Mouse (Mus musculus) midbrain, embryonic 15.5 days (tissue): ENCODE measurements around the gene Cntnap2. TPM values are rescaled to one million over a fixed set of nuclear protein-coding genes. Genes with fewer than 3 reads are reported as not detected.

Experiments
- ATAC-seq: fragments of 200-750 bp; cut with Nextera tagmentation; replicated peaks from 2 replicates; pipeline ENCODE4 v1.8.0; 2017; ENCODE audit warnings: moderate TSS enrichment
- H3K27ac ChIP-seq: fragments of 300-500 bp; sonication (generic); 2 replicates; pipeline ENCODE4 v1.5.1; 2015; ENCODE audit warnings: mild to moderate bottlenecking, inconsistent platforms
- H3K27me3 ChIP-seq: fragments of 300-500 bp; sonication (generic); replicated peaks from 2 replicates; pipeline ENCODE4 v1.6.1; 2015; ENCODE audit warnings: inconsistent platforms
- H3K36me3 ChIP-seq: fragments of 300-500 bp; sonication (generic); replicated peaks from 2 replicates; pipeline ENCODE4 v1.6.1; 2015; ENCODE audit warnings: inconsistent platforms
- H3K4me1 ChIP-seq: fragments of 300-500 bp; sonication (generic); 2 replicates; pipeline ENCODE4 v1.6.1; 2015; ENCODE audit warnings: inconsistent platforms
- H3K4me2 ChIP-seq: fragments of 300-500 bp; sonication (generic); 2 replicates; pipeline ENCODE4 v1.6.1; 2015; ENCODE audit warnings: inconsistent platforms, mild to moderate bottlenecking, moderate library complexity
- H3K4me3 ChIP-seq: fragments of 300-500 bp; sonication (generic); 2 replicates; pipeline ENCODE4 v1.5.1; 2015; ENCODE audit warnings: mild to moderate bottlenecking, inconsistent platforms
- H3K9ac ChIP-seq: fragments of 300-500 bp; sonication (generic); 2 replicates; pipeline ENCODE4 v1.6.1; 2015; ENCODE audit warnings: mild to moderate bottlenecking, inconsistent platforms
- H3K9me3 ChIP-seq: fragments of 300-500 bp; sonication (generic); 2 replicates; pipeline ENCODE4 v1.6.1; 2016; ENCODE audit warnings: inconsistent platforms
- WGBS: fragments of 180-500 bp; shearing (Covaris S2); methylation state at CpG from one replicate; pipeline ENCODE4 v1.1.7; 2015; ENCODE audit warnings: mixed read lengths; 5-methylcytosine and 5-hydroxymethylcytosine counted together
- polyA plus RNA-seq: library from polyadenylated mRNA; unstranded; fragments of >200 nt; fragmentation: Nextera tagmentation; extraction: Ambion mirVana; gene quantifications from 2 replicates; pipeline ENCODE4 v1.2.1, GENCODE M21; 2015

Gene Cntnap2
- polyA plus RNA-seq, 1 experiment from 2014 or later, result 68.3 TPM

GRCm38 (mm10) chr6:46197298-46197697, 1138.1 kb downstream of the Cntnap2 start:
- WGBS, result 85% methylated on average over 2 of the region's 2 CpGs
- Histone ChIP-seq H3K4me2 (no peak overlapping the region), H3K27ac (no peak overlapping the region), H3K36me3 (no peaks in the 10 kb centered on the region), H3K4me3 (no peak overlapping the region), H3K4me1 (no peaks in the 10 kb centered on the region), H3K9me3 (no peaks in the 10 kb centered on the region), H3K27me3 (no peaks in the 10 kb centered on the region), H3K9ac (no peak overlapping the region)
- ATAC-seq, result no peak

- Histone ChIP-seq H3K27me3 (no peaks in the 10 kb centered on the region), H3K4me1 (no peaks in the 10 kb centered on the region), H3K36me3 (no peaks in the 10 kb centered on the region), H3K9ac (no peak overlapping the region), H3K27ac (no peak overlapping the region), H3K4me3 (no peak overlapping the region), H3K9me3 (no peaks in the 10 kb centered on the region), H3K4me2 (no peak overlapping the region)
- no peak for ATAC-seq
- WGBS, result 81% methylated on average over 4 of the region's 4 CpGs
These were observed 1142.7 kb downstream of the Cntnap2 start for GRCm38 (mm10) chr6:46201828-46202227.

- no peak for ATAC-seq
- whole genome bisulfite sequencing, result 66% methylated on average over 2 of the region's 2 CpGs
These were observed 1146.4 kb downstream of the Cntnap2 start for GRCm38 (mm10) chr6:46205531-46205930.

GRCm38 (mm10) chr6:46232889-46233288, 1173.7 kb downstream of the Cntnap2 start:
- ATAC-seq, result no peak
- H3K27ac ChIP-seq, result no peak overlapping the region
- no peaks in the 10 kb centered on the region for H3K9me3 ChIP-seq
- no peaks in the 10 kb centered on the region for H3K27me3 ChIP-seq
- no peaks in the 10 kb centered on the region for H3K36me3 ChIP-seq
- 95% methylated on average over 1 of the region's 1 CpGs for WGBS
- no peaks in the 10 kb centered on the region for H3K4me1 ChIP-seq
- H3K4me2 ChIP-seq, result no peak overlapping the region
- no peak overlapping the region for H3K4me3 ChIP-seq
- H3K9ac ChIP-seq, result no peak overlapping the region

More at GRCm38 (mm10) chr6:46205531-46205930, 1146.4 kb downstream of the Cntnap2 start:
- Histone ChIP-seq H3K27ac (no peak overlapping the region), H3K36me3 (no peaks in the 10 kb centered on the region), H3K4me2 (no peak overlapping the region), H3K9ac (no peak overlapping the region), H3K9me3 (no peaks in the 10 kb centered on the region), H3K4me3 (no peak overlapping the region), H3K4me1 (no peaks in the 10 kb centered on the region), H3K27me3 (no peaks in the 10 kb centered on the region)

- H3K4me2 ChIP-seq, result no peak overlapping the region
- H3K9ac ChIP-seq, result no peak overlapping the region
- no peak for ATAC-seq
- no peak overlapping the region for H3K27ac ChIP-seq
- WGBS, result 78% methylated on average over 2 of the region's 2 CpGs
- no peaks in the 10 kb centered on the region for H3K4me1 ChIP-seq
- no peaks in the 10 kb centered on the region for H3K9me3 ChIP-seq
- H3K4me3 ChIP-seq, result no peak overlapping the region
- no peaks in the 10 kb centered on the region for H3K27me3 ChIP-seq
- H3K36me3 ChIP-seq, result no peaks in the 10 kb centered on the region
These were observed 1181.2 kb downstream of the Cntnap2 start for GRCm38 (mm10) chr6:46240349-46240748.

GRCm38 (mm10) chr6:46263171-46263570, 1204.0 kb downstream of the Cntnap2 start:
- Histone ChIP-seq H3K4me3 (no peak overlapping the region), H3K9ac (no peak overlapping the region), H3K9me3 (no peaks in the 10 kb centered on the region), H3K4me1 (no peaks in the 10 kb centered on the region), H3K4me2 (no peak overlapping the region), H3K27me3 (no peaks in the 10 kb centered on the region), H3K27ac (no peak overlapping the region), H3K36me3 (no peaks in the 10 kb centered on the region)
- ATAC-seq, result no peak
- WGBS, result 23% methylated on average over 1 of the region's 1 CpGs

- no peaks in the 10 kb centered on the region for H3K36me3 ChIP-seq
- H3K4me2 ChIP-seq, result no peak overlapping the region
- no peak overlapping the region for H3K9ac ChIP-seq
- ATAC-seq, result peak; percentile 66
- no peak overlapping the region for H3K27ac ChIP-seq
- no peaks in the 10 kb centered on the region for H3K9me3 ChIP-seq
- no peak overlapping the region for H3K4me3 ChIP-seq
- 60% methylated on average over 5 of the region's 5 CpGs for WGBS
- H3K27me3 ChIP-seq, result no peaks in the 10 kb centered on the region
- no peaks in the 10 kb centered on the region for H3K4me1 ChIP-seq
These were observed 1287.8 kb downstream of the Cntnap2 start for GRCm38 (mm10) chr6:46346946-46347345.

GRCm38 (mm10) chr6:46361091-46361490, 1301.9 kb downstream of the Cntnap2 start:
- Histone ChIP-seq H3K4me1 (no peaks in the 10 kb centered on the region), H3K4me2 (no peak overlapping the region), H3K9me3 (no peaks in the 10 kb centered on the region), H3K4me3 (no peak overlapping the region), H3K27ac (no peak overlapping the region), H3K9ac (no peak overlapping the region), H3K27me3 (no peaks in the 10 kb centered on the region), H3K36me3 (no peaks in the 10 kb centered on the region)
- WGBS, result 85% methylated on average over 2 of the region's 2 CpGs
- ATAC-seq, result no peak

- no peak for ATAC-seq
- Histone ChIP-seq H3K9ac (no peak overlapping the region), H3K27ac (no peak overlapping the region), H3K4me3 (no peak overlapping the region), H3K4me1 (no peaks in the 10 kb centered on the region), H3K9me3 (no peaks in the 10 kb centered on the region), H3K4me2 (no peak overlapping the region), H3K27me3 (no peaks in the 10 kb centered on the region), H3K36me3 (no peaks in the 10 kb centered on the region)
- 94% methylated on average over 1 of the region's 1 CpGs for WGBS
These were observed 1303.0 kb downstream of the Cntnap2 start for GRCm38 (mm10) chr6:46362156-46362555.

GRCm38 (mm10) chr6:46398725-46399589, 1339.8 kb downstream of the Cntnap2 start:
- ATAC-seq, result no peak
- no peak overlapping the region for H3K9ac ChIP-seq
- no peak overlapping the region for H3K27ac ChIP-seq
- H3K36me3 ChIP-seq, result no peaks in the 10 kb centered on the region
- H3K4me2 ChIP-seq, result no peak overlapping the region
- H3K27me3 ChIP-seq, result no peaks in the 10 kb centered on the region
- no peak overlapping the region for H3K4me3 ChIP-seq
- no peaks in the 10 kb centered on the region for H3K9me3 ChIP-seq
- H3K4me1 ChIP-seq, result no peaks in the 10 kb centered on the region
- 76% methylated on average over 2 of the region's 2 CpGs for WGBS

- H3K9ac ChIP-seq, result no peak overlapping the region
- no peaks in the 10 kb centered on the region for H3K9me3 ChIP-seq
- H3K27ac ChIP-seq, result no peak overlapping the region
- H3K4me3 ChIP-seq, result no peak overlapping the region
- no peak overlapping the region for H3K4me2 ChIP-seq
- no peaks in the 10 kb centered on the region for H3K4me1 ChIP-seq
- H3K36me3 ChIP-seq, result no peaks in the 10 kb centered on the region
- H3K27me3 ChIP-seq, result no peaks in the 10 kb centered on the region
- ATAC-seq, result no peak
These were observed 1355.0 kb downstream of the Cntnap2 start for GRCm38 (mm10) chr6:46414154-46414553.

GRCm38 (mm10) chr6:46414562-46414961, 1355.4 kb downstream of the Cntnap2 start:
- 83% methylated on average over 4 of the region's 4 CpGs for WGBS
- H3K27ac ChIP-seq, result no peak overlapping the region
- no peak for ATAC-seq

GRCm38 (mm10) chr6:46419827-46420226, 1360.7 kb downstream of the Cntnap2 start:
- no peak for ATAC-seq
- Histone ChIP-seq H3K36me3 (no peaks in the 10 kb centered on the region), H3K27me3 (no peaks in the 10 kb centered on the region), H3K9ac (no peak overlapping the region), H3K27ac (no peak overlapping the region), H3K4me3 (no peak overlapping the region), H3K4me1 (no peaks in the 10 kb centered on the region), H3K4me2 (no peak overlapping the region), H3K9me3 (no peaks in the 10 kb centered on the region)

More at GRCm38 (mm10) chr6:46414562-46414961, 1355.4 kb downstream of the Cntnap2 start:
- no peaks in the 10 kb centered on the region for H3K36me3 ChIP-seq
- H3K9ac ChIP-seq, result no peak overlapping the region
- H3K9me3 ChIP-seq, result no peaks in the 10 kb centered on the region
- no peaks in the 10 kb centered on the region for H3K27me3 ChIP-seq
- no peak overlapping the region for H3K4me3 ChIP-seq
- H3K4me2 ChIP-seq, result no peak overlapping the region
- no peaks in the 10 kb centered on the region for H3K4me1 ChIP-seq
